Mouse (Mus musculus): ENCODE data around the gene Ints6. TPM values are rescaled to one million over a fixed set of nuclear protein-coding genes. Genes with fewer than 3 reads are reported as not detected.

Gene Ints6
- polyA plus RNA-seq, 1 experiment, result 39.1 TPM

- TF ChIP-seq POLR2A (IDR thresholded peaks at IDR 0.05; ENCODE audit: low read depth, low read length) (peak; percentile 47; the same call in 1 of the 2 replicates), CTCF (IDR thresholded peaks at IDR 0.05; ENCODE audit: borderline replicate concordance, insufficient read depth, low read length) (no peak)
Observed at GRCm38 (mm10) chr14:62759771-62760320, 1.1 kb downstream of the Ints6 start.

DNA sequence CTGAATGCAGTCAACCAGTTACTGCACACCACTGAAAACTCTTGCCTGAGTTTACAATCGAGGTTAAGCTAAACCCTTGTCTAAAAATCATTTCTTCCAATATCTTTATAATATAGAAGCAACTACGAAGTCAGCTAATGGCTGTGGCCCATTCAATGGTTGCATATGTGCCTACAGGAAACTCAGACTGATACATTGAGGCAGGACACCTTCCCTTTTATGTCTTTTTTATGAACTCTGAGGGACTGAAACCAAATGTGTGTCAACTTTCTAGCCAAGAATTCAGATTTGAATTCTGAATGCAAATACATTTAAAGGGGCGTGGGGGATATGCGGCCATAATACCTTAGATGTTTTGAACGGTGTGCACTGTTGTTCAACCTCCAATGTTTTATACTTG is 2.3 kb downstream of the Ints6 start:
- no peak overlapping the region for H3K27ac ChIP-seq (ENCODE audit: insufficient read depth, low read length)
- H3K4me3 ChIP-seq (ENCODE audit: insufficient read depth, low read length), result no peak overlapping the region
- TF ChIP-seq POLR2A (IDR thresholded peaks at IDR 0.05; ENCODE audit: low read depth, low read length) (no peak), CTCF (IDR thresholded peaks at IDR 0.05; ENCODE audit: borderline replicate concordance, insufficient read depth, low read length) (no peak)
- H3K4me1 ChIP-seq (ENCODE audit: control insufficient read depth, insufficient read depth, low read length), result no peaks in the 10 kb centered on the region

More at GRCm38 (mm10) chr14:62759771-62760320, 1.1 kb downstream of the Ints6 start:
- peak overlapping the region; percentile 79 for H3K4me3 ChIP-seq (ENCODE audit: insufficient read depth, low read length)
- no peaks in the 10 kb centered on the region for H3K4me1 ChIP-seq (ENCODE audit: control insufficient read depth, insufficient read depth, low read length)
- peak overlapping the region; percentile 37 for H3K27ac ChIP-seq (ENCODE audit: insufficient read depth, low read length)

DNA sequence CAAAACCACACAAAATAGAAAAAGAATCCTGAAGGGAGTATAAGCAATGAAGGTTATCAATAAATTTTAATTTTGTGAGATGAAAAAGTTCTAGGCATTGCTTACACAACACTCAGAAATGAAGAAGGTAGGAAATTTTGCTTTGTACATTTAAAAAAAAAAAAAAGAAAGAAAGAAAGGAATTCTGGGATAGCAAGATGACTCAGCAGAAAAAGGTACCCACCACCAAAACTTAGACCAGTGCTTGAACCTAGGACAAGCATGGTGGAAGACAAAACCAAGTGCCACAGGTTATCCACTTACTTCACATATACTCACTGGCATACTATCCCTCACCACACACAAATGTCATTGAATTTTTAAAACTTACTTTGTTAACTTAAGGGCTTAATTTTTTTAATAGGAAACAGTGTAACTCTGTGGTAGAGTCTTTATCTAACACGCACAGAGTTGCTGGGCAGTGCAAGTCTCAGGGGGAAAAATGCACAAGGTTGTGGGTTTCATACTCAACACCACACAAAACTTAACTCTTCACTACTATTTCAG is 5.8 kb downstream of the Ints6 start:
- Histone ChIP-seq H3K4me3 (ENCODE audit: insufficient read depth, low read length) (no peak overlapping the region), H3K4me1 (ENCODE audit: control insufficient read depth, insufficient read depth, low read length) (no peaks in the 10 kb centered on the region), H3K27ac (ENCODE audit: insufficient read depth, low read length) (no peak overlapping the region)
- no peak for TF ChIP-seq CTCF (IDR thresholded peaks at IDR 0.05; ENCODE audit: borderline replicate concordance, insufficient read depth, low read length)
- no peak for TF ChIP-seq POLR2A (IDR thresholded peaks at IDR 0.05; ENCODE audit: low read depth, low read length)

GRCm38 (mm10) chr14:62751479-62751878 is 9.5 kb downstream of the Ints6 start:
- H3K4me3 ChIP-seq (ENCODE audit: insufficient read depth, low read length), result no peak overlapping the region
- no peaks in the 10 kb centered on the region for H3K4me1 ChIP-seq (ENCODE audit: control insufficient read depth, insufficient read depth, low read length)
- no peak for TF ChIP-seq CTCF (IDR thresholded peaks at IDR 0.05; ENCODE audit: borderline replicate concordance, insufficient read depth, low read length)
- TF ChIP-seq POLR2A (IDR thresholded peaks at IDR 0.05; ENCODE audit: low read depth, low read length), result no peak
- no peak overlapping the region for H3K27ac ChIP-seq (ENCODE audit: insufficient read depth, low read length)

DNA sequence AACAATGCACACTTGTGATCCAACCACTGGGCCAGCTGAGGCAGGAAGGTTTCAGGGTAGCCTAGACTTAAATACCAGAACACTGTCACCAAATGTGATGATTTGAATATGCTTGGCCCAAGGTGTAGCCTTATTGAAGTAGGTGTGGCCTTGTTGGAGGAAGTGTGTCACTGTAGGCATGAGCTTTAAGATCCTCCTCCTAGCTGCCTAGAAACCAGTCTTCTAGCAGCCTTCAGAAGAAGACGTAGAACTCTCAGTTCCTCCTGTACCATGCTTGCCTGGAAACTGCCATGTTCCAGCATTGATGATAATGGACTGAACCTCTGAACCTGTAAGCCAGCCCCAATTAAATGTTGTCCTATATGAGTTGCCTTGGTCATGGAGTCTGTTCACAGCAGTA is 25.3 kb downstream of the Ints6 start:
- Histone ChIP-seq H3K4me3 (ENCODE audit: insufficient read depth, low read length) (no peak overlapping the region), H3K27ac (ENCODE audit: insufficient read depth, low read length) (no peak overlapping the region), H3K4me1 (ENCODE audit: control insufficient read depth, insufficient read depth, low read length) (peaks cover 2% of the 10 kb centered on the region; the same call in 1 of the 2 replicates)
- TF ChIP-seq CTCF (IDR thresholded peaks at IDR 0.05; ENCODE audit: borderline replicate concordance, insufficient read depth, low read length), result no peak
- no peak for TF ChIP-seq POLR2A (IDR thresholded peaks at IDR 0.05; ENCODE audit: low read depth, low read length)

DNA sequence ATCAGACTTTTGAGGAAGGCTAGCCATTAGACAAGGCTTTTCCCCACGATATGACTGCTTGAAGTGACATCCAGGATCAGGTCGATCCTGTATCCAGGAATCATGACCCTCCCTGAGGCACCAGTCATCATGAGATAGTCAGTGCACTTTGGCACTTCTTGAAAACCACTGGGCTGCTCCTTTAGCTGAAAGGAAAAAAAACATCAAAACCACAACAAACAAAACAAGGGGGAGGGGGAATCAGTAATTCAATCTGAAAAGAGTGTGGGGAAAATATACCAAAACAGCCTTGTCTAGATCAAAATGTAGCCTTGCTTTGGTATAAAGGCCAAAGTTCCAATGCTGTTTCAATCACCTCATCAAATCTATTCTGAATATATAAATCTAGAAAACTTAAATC is 27.3 kb downstream of the Ints6 start:
- no peak for TF ChIP-seq CTCF (IDR thresholded peaks at IDR 0.05; ENCODE audit: borderline replicate concordance, insufficient read depth, low read length)
- TF ChIP-seq POLR2A (IDR thresholded peaks at IDR 0.05; ENCODE audit: low read depth, low read length), result no peak
- Histone ChIP-seq H3K27ac (ENCODE audit: insufficient read depth, low read length) (no peak overlapping the region), H3K4me3 (ENCODE audit: insufficient read depth, low read length) (no peak overlapping the region), H3K4me1 (ENCODE audit: control insufficient read depth, insufficient read depth, low read length) (peaks cover 2% of the 10 kb centered on the region; the same call in 1 of the 2 replicates)

DNA sequence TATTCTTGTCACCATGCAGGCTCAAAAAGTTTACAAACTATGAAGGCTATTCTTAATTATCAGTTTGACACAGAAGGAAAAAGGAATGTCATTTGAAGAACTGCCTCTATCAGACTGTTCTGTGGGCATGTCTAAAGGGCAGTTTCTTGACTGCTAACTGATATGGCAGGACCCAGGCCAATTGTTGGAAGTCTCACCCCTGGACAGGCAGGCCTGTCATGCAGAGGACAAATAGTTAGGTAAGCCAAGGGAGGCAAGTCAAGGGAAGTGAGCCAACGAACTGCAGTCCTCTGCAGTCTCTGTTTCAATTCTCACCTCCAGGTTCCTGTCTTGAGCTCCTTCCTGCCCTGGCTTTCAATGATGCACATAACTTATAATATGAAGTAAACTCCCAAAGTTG is 29.1 kb downstream of the Ints6 start:
- peaks cover 2% of the 10 kb centered on the region; the same call in 1 of the 2 replicates for H3K4me1 ChIP-seq (ENCODE audit: control insufficient read depth, insufficient read depth, low read length)
- TF ChIP-seq POLR2A (IDR thresholded peaks at IDR 0.05; ENCODE audit: low read depth, low read length) (no peak), CTCF (IDR thresholded peaks at IDR 0.05; ENCODE audit: borderline replicate concordance, insufficient read depth, low read length) (no peak)
- no peak overlapping the region for H3K4me3 ChIP-seq (ENCODE audit: insufficient read depth, low read length)
- H3K27ac ChIP-seq (ENCODE audit: insufficient read depth, low read length), result no peak overlapping the region

DNA sequence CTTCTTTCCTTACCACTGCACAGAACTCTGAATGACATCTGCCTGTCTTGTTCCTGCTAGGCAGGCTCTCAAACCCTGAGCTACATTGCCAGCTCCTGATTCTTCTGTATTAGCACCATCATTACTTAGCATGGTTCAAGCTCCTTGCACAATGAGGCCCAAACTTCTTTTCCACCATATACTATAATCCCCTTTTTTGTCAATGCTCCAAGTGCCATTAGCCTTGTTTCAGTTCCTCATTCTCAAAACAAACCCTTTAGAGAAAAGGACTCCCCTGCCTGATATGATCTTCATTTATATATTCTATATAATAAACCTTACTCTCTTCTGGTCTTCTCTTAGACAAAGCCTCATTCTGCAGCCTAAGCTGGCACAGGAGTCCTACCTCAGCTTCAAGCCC is 36.4 kb downstream of the Ints6 start:
- Histone ChIP-seq H3K4me3 (ENCODE audit: insufficient read depth, low read length) (no peak overlapping the region), H3K4me1 (ENCODE audit: control insufficient read depth, insufficient read depth, low read length) (no peaks in the 10 kb centered on the region), H3K27ac (ENCODE audit: insufficient read depth, low read length) (no peak overlapping the region)
- TF ChIP-seq POLR2A (IDR thresholded peaks at IDR 0.05; ENCODE audit: low read depth, low read length), result no peak
- TF ChIP-seq CTCF (IDR thresholded peaks at IDR 0.05; ENCODE audit: borderline replicate concordance, insufficient read depth, low read length), result no peak

DNA sequence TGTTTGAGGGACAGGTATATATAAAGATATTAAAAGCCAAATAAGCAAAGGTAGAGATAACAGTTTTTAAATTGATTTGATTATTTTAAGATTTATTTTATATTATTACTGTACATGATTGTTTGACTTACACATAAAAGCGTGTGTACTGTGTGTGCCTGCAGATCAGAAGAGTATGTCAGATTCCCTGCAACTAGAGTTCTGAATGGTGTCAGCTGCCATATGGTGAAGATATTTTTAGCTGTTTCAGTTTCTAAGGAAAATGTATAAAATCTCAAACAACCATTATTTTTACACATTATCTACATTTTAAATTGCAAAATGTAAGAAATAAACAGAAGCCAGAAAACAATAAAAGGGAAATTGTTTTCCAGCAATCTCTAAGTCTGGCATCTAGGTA is 39.3 kb downstream of the Ints6 start:
- TF ChIP-seq POLR2A (IDR thresholded peaks at IDR 0.05; ENCODE audit: low read depth, low read length) (no peak), CTCF (IDR thresholded peaks at IDR 0.05; ENCODE audit: borderline replicate concordance, insufficient read depth, low read length) (no peak)

GRCm38 (mm10) chr14:62718161-62718560 is 42.8 kb downstream of the Ints6 start:
- Histone ChIP-seq H3K4me1 (ENCODE audit: control insufficient read depth, insufficient read depth, low read length) (no peaks in the 10 kb centered on the region), H3K27ac (ENCODE audit: insufficient read depth, low read length) (no peak overlapping the region), H3K4me3 (ENCODE audit: insufficient read depth, low read length) (no peak overlapping the region)
- TF ChIP-seq POLR2A (IDR thresholded peaks at IDR 0.05; ENCODE audit: low read depth, low read length) (no peak), CTCF (IDR thresholded peaks at IDR 0.05; ENCODE audit: borderline replicate concordance, insufficient read depth, low read length) (no peak)

More for the DNA sequence above, 39.3 kb downstream of the Ints6 start:
- no peak overlapping the region for H3K4me3 ChIP-seq (ENCODE audit: insufficient read depth, low read length)
- H3K4me1 ChIP-seq (ENCODE audit: control insufficient read depth, insufficient read depth, low read length), result no peaks in the 10 kb centered on the region
- H3K27ac ChIP-seq (ENCODE audit: insufficient read depth, low read length), result no peak overlapping the region

Measured in embryonic fibroblast, embryonic 13.5 days (primary cell).